Mouse (Mus musculus): ENCODE measurements around the gene Nr4a2.

GRCm38 (mm10) chr2:57111791-57112538 lies 11.8 kb downstream of the Nr4a2 start:
- no peak for TF ChIP-seq CTCF (IDR thresholded peaks at IDR 0.05)
- TF ChIP-seq EP300 (IDR thresholded peaks at IDR 0.05) = no peak
